Mouse (Mus musculus) retina, adult 2 months (tissue): Measurements from ENCODE around the gene Retreg1.
"Not testable (repeated sequence)": the region's sequence is repeated elsewhere in the genome, so short reads cannot be mapped to it uniquely, and the experiment has no call there.

Source experiments
- DNase-seq: peaks from one replicate; pipeline ENCODE4 v3.0.0-alpha.2; 2012; ENCODE audit warnings: low read depth, low spot score

The Retreg1 gene

DNA sequence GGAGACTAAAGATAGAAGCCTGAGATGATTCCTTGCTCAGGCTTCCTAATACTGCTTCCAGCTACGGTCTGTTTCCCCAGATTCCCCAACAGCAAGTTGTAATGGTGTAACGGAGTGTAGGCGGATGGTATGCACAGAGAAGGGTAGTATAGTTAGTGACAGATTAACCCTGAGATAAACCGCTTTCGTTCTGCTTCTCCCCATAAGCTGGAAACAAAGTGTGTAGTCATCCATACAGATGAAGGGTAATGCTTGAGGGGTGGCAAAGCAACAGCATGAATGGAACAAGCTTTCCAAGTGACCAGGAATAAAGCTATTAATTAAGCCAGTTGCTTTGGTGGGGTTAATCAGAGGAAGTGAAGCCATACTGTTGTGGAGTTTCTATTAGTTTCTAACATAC lies 156.6 kb downstream of the Retreg1 start:
- DNase-seq = not testable (repeated sequence)

DNA sequence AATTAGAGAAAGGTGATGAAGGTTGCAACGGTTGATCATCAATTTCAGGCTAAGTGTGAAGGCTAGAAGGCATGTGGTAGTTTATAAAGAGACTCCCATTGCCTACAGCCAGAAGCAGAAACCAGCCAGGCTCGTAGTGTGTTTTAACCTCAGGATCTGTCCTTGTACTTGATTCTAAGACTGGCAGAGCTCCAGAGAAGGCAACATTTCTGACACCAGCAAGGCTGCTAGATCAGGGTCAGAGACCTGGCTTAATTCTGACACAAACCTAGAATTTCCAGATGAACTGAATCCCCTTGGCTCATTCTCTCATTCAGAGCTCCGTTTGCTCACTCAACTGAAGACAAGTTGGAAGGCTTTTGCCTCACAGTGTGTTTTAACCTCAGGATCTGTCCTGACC lies 165.6 kb downstream of the Retreg1 start:
- DNase-seq = no peak

DNA sequence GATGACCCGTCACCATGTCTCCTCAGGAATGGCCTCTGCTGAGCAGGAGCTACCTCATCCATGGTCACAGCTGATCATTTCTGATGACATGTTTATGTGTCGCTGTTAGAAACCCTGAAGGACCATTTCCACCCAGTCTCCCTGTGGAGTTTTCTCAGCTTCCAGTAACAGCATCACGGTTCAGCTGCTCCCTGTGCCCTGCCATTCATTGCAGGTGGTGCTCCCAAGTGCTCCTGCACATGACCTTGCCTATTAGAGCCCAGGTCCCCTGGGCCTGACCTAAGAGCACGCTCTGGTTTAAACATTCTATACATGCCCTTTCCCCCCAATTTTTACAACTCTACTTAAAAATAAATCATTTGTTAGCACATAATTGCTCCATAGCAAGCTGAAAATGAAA lies 169.9 kb downstream of the Retreg1 start:
- DNase-seq = no peak

DNA sequence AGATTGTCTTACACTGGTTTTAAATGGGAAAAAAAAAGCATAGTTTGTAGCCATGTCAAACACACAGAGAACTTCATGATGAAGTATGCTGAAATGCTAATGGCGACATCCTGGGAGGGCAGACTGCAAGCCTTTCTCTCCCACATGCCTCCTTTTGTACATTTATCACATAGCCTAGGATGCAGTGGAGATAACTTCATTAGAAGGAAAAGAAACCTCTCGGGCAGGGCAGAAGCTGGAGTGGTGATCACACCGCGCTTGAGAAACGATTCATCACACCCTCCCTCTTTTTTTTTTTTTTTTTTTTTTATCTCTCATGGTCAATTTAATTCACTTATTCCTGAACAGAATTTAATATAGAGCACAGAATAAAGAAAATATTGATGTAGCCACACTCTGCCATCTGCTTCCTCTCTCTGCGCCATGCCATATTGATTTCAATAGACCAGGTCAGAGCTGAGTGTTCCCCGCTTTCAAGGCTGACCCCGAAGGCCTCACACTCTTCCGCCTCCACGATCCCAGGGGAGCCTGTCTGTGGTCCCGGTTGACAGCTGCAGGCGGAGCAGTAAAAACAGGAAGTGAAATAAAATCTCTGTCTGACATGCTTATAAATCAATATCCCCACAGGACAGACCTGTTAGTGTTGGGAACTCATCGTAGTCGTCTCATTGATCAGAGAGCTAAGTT lies 173.1 kb downstream of the Retreg1 start:
- no peak for DNase-seq

DNA sequence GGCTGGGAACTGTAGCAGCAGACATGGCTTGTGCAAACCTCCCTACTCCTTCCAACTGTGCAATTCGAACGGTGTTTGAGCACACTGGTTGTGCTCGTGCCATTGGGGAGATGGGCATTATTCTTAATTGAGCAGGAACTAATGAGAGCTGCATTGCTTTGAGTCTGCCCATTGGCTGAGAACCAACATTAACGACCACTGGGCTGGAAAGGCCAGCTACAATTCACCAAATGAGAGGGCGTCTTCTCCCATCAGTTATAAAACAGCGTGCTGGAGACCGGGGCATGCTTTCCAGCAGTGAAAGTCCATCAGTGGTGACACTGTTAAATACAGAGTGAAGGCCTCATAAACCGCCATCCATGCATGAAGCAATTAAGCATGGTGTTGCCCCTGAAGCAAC lies 178.7 kb downstream of the Retreg1 start:
- DNase-seq = no peak

DNA sequence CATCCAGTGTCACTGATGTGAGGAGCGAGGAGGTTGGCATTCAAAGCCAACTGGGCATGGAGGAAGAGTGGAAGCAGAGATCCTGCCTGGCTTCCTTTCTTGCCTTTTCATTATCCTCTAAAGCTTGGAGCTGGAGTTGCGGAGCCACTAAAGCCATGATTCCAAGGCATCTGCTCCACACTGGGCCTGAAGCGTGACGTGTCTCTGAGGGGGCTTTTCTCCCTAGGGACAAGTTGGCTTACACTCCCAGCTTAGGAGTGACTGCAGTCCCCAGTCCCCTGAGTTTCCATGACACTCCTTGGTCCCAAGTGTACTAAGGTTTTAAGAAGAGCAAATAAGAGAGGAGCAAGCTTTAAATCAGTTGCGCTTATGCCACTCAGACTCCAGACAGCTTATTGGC lies 179.7 kb downstream of the Retreg1 start:
- no peak for DNase-seq
